Mouse (Mus musculus) heart, postnatal 0 days (tissue): ENCODE measurements around the gene Slc35a1.

ENCODE experiments used
- CTCF ChIP-seq: IDR thresholded peaks from 2 replicates; pipeline ENCODE4 v1.5.1; 2016; ENCODE audit warnings: antibody characterized with exemption, control low read depth, low read depth
- EP300 ChIP-seq: IDR thresholded peaks from 2 replicates; pipeline ENCODE4 v1.6.1; 2016; ENCODE audit warnings: antibody characterized with exemption, low read depth

DNA sequence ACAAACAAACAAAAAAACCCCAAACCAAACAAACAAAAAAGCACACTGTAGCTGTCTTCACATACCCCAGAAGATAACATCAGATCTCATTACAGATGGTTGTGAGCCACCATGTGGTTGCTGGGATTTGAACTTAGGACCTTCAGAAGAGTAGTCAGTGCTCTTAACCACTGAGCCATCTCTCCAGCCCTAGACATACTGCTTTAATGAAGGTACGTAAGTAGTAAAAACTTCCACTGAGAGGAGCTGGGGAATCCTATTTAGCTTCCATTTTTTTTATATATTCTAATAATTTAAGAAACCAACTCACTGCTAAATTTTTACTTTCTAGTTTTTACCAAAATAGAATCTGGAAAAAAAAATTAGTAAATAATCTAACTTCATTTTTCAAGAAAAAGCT lies 27.8 kb upstream of the Slc35a1 start:
- TF ChIP-seq CTCF (no peak), EP300 (no peak)
